Mouse (Mus musculus): Measurements from ENCODE around the gene Trip12.
A peak's percentile ranks its signal among the peaks of the same experiment; 100 is the strongest.

Trip12 gene

DNA sequence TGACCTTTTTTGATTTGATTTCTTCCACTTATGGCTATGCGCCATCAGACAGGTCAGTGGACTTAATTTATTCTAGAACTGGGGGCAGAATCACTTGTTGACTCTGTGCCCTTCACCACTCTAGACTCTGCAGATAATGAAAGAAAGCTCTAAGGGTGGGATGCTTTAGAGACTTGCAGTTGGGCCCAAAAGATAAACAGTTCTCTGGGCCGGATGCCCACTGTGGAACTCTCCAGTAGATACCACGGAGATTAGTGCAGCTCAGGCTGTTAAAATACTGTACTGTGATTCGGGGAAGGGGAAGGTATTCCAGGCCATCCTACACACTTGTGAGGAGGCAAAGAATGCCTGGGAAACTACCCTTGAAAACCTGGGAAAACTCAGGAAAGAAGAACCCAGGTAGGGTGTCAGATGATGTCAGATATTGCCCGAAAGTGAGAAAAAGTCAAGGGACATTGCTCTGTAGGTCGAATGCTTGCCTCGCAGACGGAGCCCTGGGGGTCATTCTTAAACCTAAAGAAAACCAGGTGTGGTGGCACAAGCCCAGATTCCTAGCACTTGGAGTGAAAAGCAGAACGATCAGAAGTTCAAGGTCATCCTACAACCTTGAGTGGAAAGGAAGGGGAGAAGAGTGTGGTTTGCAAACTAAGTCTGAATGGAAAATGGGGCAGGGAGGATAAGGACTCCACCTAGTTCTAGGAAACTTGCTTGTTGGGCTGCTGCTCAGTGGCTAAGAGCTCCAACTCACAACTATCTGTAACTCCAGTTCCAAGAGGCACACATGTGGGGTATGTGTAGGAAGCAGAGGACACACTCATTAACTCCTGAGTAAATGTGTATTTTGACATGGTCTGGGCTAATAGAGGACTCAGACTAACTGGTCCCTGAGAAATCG, 20.3 kb upstream of the Trip12 start:
- no peak for DNase-seq (ENCODE audit: low read depth, low spot score)

GRCm38 (mm10) chr1:84859597-84859996, 19.3 kb upstream of the Trip12 start:
- no peak for DNase-seq (ENCODE audit: low read depth, low spot score)

DNA sequence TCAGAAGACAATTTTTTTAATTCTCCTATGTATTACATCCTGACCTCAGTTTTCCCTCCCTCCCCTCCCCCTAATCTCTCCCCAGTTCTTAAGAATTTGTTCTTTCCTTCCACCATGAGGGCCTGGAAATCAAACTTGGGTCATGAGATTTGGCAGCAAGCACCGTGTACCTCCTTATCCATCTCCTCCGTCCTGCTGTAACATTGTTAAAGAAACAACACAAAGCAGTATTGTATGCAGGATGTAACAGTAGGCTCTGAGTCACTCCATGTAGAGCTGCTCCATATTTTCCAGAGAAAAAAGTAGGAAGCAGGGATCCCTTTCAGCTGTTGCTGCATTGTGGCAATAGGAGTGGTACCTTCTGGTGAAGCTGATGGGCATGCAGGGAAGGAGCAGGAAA, 15.4 kb upstream of the Trip12 start:
- DNase-seq (ENCODE audit: low read depth, low spot score): no peak

DNA sequence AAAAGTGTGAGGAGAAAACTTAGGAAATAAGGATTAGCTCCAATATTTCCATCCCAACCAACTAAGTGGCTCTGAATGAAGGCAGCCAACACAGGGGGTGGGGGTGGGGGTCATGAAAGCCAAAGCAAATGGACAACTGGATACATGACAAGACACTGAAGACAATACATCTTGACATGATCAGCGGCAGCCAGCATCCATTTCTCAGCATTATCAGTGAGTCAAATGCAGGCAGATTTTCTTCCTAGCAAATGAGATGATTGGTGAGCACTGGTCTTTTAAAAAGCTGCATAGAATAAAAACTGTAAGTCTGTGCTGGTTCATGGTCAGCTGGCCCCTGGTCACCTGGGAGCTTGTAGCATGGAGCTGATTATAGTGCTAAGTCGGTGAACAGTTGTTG, 14.7 kb upstream of the Trip12 start:
- DNase-seq (ENCODE audit: low read depth, low spot score): no peak

- no peak for DNase-seq (ENCODE audit: low read depth, low spot score)
Measured at GRCm38 (mm10) chr1:84853721-84854120, 13.4 kb upstream of the Trip12 start.

- peak; percentile 4 for DNase-seq (ENCODE audit: low read depth, low spot score)
Measured at GRCm38 (mm10) chr1:84851512-84852235, 11.4 kb upstream of the Trip12 start.

GRCm38 (mm10) chr1:84850471-84850870, 10.2 kb upstream of the Trip12 start:
- DNase-seq (ENCODE audit: low read depth, low spot score): no peak

DNA sequence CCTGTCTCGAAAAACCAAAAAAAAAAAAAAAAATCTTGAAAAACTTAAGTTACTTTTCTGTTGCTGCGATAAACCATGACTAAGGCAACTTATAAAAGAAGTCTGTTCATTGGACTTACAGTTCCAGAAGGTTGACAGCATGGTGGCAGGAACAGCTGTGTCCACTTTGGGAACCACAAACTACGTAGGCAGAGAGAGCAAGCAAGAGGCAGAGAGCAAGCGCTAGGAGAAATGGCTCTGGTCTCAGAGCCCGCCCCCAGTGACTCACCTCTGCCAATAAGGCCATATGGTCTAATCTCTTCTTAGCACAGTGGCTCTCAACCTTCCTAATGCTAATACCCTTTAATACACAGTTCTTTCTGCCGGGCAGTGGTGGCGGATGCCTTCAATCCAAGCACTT, 9.5 kb upstream of the Trip12 start:
- no peak for DNase-seq (ENCODE audit: low read depth, low spot score)

- DNase-seq (ENCODE audit: low read depth, low spot score): no peak
Measured at GRCm38 (mm10) chr1:84848801-84849455, 8.6 kb upstream of the Trip12 start.

DNA sequence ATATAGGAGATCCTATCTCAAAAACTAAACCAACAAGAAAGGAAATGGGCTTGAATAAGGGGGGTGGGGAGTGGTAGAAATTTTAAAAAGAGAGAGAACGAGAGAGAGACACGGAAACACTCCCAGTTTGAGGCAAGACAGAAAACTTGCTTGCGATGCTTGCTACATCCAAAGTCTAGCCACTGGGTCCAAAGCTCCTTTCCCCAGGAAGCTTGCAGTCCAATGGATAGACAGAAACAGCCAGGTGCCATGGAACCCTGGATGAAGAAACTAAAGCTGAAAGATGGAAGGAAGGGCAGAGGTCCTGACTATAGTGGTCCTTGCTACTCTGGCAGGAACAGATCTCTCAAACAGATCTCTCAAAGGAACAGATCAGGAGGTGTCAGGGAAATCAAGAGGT, 8.0 kb upstream of the Trip12 start:
- DNase-seq (ENCODE audit: low read depth, low spot score): no peak

DNA sequence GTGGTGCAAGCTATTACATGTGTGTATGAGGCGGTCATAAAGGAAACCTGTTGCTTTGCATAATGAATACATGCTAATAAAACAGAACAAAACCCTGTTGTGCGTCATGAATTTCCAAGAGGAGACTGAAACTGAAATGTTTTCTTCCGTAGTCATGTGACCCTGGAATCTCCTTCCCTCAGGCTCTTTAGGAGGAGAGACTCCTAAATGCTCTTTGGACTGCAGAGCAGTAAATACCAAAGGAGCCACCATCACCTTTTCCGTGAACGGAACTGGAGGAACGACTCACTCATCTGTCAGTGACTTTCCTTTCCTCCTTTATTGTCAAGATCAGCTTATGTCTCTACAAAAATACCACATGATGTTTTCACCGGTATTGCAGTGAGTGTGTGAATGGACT, 7.4 kb upstream of the Trip12 start:
- no peak for DNase-seq (ENCODE audit: low read depth, low spot score)

DNA sequence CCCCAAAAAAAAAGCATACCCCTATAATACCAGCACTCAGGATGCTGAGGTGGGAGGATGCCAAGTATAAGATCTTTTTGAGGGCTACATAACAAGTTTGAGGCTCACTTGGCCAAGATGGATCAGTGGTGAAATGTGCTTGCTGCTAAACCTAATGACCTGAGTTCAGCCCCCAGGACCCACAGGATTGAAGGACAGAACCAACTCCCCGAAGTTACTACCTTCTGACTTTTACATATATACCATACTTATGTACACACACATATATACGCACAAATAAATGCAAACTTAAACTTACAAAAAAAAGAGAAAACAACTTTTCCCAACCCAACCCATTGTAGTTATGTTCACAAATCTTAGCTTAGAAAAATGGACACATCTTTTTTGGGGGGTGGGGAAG, 3.0 kb upstream of the Trip12 start:
- DNase-seq (ENCODE audit: low read depth, low spot score): no peak

- no peak for DNase-seq (ENCODE audit: low read depth, low spot score)
Measured at GRCm38 (mm10) chr1:84841061-84841460, 745 bp upstream of the Trip12 start.

GRCm38 (mm10) chr1:84839309-84840017, 853 bp downstream of the Trip12 start, which contains the start of gene Fbxo36:
Gene Fbxo36 (plus strand): TSS chr1:84839841.
- peak; percentile 88 for DNase-seq (ENCODE audit: low read depth, low spot score)

DNA sequence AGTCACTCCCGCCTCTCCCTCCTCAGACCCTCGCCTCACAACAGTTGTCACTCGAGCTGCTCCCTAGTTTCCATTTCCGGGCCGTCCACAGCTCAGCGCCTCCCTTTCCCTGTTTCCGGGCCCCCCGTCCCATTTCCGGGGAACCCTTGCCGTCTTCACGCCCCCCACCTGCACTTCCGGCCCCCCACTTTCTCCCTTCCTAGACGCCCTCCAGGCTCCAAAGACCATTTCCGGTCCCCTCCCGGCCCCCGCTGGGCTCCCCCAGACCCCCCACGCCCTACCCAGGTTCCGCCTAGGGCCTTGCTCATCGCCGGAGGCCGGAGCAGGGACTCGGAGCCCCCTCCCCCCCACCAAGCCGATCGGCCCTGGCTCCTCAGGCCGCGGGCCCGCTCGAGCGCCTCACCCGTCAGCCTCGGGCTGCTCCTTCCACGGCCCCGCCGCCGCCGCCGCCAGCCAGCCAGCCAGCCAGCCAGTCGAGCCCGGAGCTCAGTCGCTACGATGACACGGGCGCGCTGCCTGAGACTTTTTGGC, 1.6 kb downstream of the Trip12 start:
- DNase-seq (ENCODE audit: low read depth, low spot score): peak; percentile 47

- no peak for DNase-seq (ENCODE audit: low read depth, low spot score)
Measured at GRCm38 (mm10) chr1:84838156-84838555, 2.2 kb downstream of the Trip12 start.

DNA sequence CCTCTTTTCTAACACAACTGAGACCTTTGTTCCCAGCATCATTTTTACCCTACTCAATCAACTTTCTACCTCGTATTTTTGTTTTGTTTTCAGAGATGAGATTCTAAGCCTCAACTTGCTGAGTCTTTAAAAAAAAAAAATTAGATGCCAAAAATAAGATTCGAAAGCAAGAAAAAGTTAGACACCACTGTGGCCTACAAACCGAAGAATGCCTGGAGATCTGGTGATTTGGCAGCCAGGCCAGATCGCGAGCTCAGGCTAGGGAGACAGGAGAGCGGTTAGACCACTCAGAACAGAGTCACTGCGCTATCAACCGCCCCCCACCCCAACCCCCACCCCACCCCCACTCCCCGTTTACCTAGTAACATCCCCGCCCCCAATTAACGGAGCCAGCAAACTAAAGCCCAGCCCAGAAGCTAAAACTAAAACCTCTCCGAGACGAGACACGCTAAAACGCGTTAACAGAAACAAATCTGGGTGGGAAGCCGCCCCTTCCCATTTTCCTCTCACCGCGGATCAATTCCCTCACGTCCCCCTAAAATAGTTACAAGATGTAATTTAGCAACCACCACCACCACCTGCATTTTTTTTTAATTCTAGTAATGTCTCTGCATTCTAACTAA, 2.7 kb downstream of the Trip12 start:
- no peak for DNase-seq (ENCODE audit: low read depth, low spot score)

DNA sequence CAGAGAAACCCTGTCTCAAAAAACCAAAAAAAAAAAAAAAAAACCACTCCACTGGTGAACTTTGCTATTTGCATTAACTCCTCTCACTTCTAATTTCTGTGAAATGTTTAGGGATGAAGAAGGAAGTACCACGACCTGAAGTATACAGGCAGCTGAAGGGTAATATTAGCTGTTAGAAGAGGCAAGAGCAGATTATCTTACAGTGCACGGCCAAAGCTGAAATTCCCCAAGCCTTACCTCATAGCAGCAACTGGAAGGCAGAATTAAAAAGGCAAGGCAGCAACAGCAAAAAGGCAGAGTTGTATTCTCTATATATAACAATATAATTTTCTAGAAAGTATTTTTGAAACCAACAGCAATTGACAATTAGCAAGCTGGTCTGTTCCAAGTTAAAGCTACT, 15.2 kb downstream of the Trip12 start:
- DNase-seq (ENCODE audit: low read depth, low spot score): peak; percentile 61

DNA sequence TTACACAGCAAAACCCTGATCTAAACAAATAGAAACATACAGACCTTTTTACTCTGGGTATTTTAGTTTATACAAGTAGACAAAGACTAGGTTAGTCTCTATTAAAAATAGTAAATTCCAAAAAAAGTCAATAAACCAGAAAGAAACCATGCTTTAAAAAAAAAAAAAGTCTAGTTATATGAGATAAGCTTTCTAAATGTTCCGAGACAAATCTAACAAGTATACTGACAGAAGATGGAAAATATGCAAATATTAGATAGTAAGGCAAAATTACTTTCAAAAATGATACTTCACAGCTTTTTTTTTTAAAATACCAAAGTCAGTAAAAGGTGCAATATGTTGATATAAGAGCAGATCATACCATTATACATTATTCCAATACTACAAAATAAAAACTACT, 22.7 kb downstream of the Trip12 start:
- no peak for DNase-seq (ENCODE audit: low read depth, low spot score)

DNA sequence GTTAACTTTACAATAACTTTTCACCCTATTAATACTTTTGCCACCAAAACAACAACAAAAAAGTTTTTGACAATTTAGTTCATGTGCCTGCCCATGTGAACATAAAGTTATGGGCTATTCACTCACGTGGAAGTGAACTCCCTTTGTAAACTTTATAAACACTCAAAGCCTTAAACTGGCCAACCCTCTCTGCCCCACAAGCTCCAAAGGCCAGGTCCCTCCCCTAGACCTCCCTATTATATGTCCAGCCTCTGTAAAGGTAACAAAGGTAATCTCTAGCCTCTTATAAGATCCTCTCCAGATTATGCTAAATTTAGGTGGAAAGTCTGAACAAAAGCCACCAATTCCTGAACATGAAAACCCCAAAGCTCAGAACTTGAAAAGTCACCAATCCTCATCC, 36.5 kb downstream of the Trip12 start:
- no peak for DNase-seq (ENCODE audit: low read depth, low spot score)

GRCm38 (mm10) chr1:84799166-84799565, 41.1 kb downstream of the Trip12 start:
- DNase-seq (ENCODE audit: low read depth, low spot score): no peak

All from skeletal muscle tissue, adult 2 months (tissue).